Mouse (Mus musculus) midbrain, postnatal 0 days (tissue): ENCODE measurements at regions not wholly inside any gene's neighbourhood (a gene's known extent, or its start where the extent isn't known, plus 50 kb on each side); places are given as distances from the start of the nearest gene placed in this dataset.

Experiments used
- ATAC-seq: fragments of 200-750 bp; cut with Nextera tagmentation; 2 replicates; pipeline ENCODE4 v1.8.0; 2017; ENCODE audit warnings: moderate number of reproducible peaks, mild to moderate bottlenecking, moderate TSS enrichment, moderate library complexity; ENCODE audit not compliant: low FRiP score
- DNase-seq: peaks from one replicate; pipeline ENCODE4 v3.0.0-alpha.2; 2015; ENCODE audit warnings: low spot score
- H3K27ac ChIP-seq: fragments of 300-500 bp; sonication (generic); 2 replicates; pipeline ENCODE4 v1.5.1; 2014; ENCODE audit warnings: low read depth, mild to moderate bottlenecking, low read length, mixed read lengths
- H3K27me3 ChIP-seq: fragments of 300-500 bp; sonication (generic); 2 replicates; pipeline ENCODE4 v1.6.1; 2014; ENCODE audit warnings: low read length, control low read depth, mixed read lengths; ENCODE audit not compliant: insufficient read depth
- H3K36me3 ChIP-seq: fragments of 300-500 bp; sonication (generic); 2 replicates; pipeline ENCODE4 v1.6.1; 2014; ENCODE audit warnings: low read length, control low read depth, mixed read lengths; ENCODE audit not compliant: insufficient read depth
- H3K4me1 ChIP-seq: fragments of 300-500 bp; sonication (generic); 2 replicates; pipeline ENCODE4 v1.6.1; 2014; ENCODE audit warnings: mild to moderate bottlenecking, control low read depth, antibody characterized with exemption, low read length, mixed read lengths; ENCODE audit not compliant: insufficient read depth
- H3K4me2 ChIP-seq: fragments of 300-500 bp; sonication (generic); 2 replicates; pipeline ENCODE4 v1.6.1; 2014; ENCODE audit warnings: low read depth, mild to moderate bottlenecking, low read length, mixed read lengths; ENCODE audit not compliant: poor library complexity, severe bottlenecking
- H3K4me3 ChIP-seq: fragments of 300-500 bp; sonication (generic); 2 replicates; pipeline ENCODE4 v1.5.1; 2014; ENCODE audit warnings: low read depth, mild to moderate bottlenecking, low read length, moderate library complexity
- H3K9ac ChIP-seq: fragments of 300-500 bp; sonication (generic); replicated peaks from 2 replicates; pipeline ENCODE4 v1.6.1; 2014; ENCODE audit warnings: mild to moderate bottlenecking, low read length, moderate library complexity, mixed read lengths; ENCODE audit not compliant: poor library complexity, severe bottlenecking
- H3K9me3 ChIP-seq: fragments of 300-500 bp; sonication (generic); 2 replicates; pipeline ENCODE4 v1.6.1; 2016; ENCODE audit warnings: low read length, control low read depth
- CTCF ChIP-seq: IDR thresholded peaks from 2 replicates; pipeline ENCODE4 v1.5.1; 2016; ENCODE audit warnings: antibody characterized with exemption, mild to moderate bottlenecking
- WGBS: fragments of 180-500 bp; shearing (Covaris S2); extraction: QIAGEN DNeasy Blood & Tissue Kit; methylation state at CpG from one replicate; pipeline ENCODE4 v1.1.7; 2014; 5-methylcytosine and 5-hydroxymethylcytosine counted together

- H3K27ac ChIP-seq, result no peak overlapping the region
- ATAC-seq (no peak), DNase-seq (no peak)
- no peaks in the 10 kb centered on the region for H3K4me1 ChIP-seq
- H3K9ac ChIP-seq, result no peak overlapping the region
- H3K27me3 ChIP-seq, result no peaks in the 10 kb centered on the region
- H3K36me3 ChIP-seq, result no peaks in the 10 kb centered on the region
- no peak for TF ChIP-seq CTCF
- 82% methylated on average over 5 of the region's 5 CpGs for WGBS
- H3K4me3 ChIP-seq, result no peak overlapping the region
- H3K4me2 ChIP-seq, result no peak overlapping the region
- no peaks in the 10 kb centered on the region for H3K9me3 ChIP-seq
These were observed 104.2 kb upstream of the Fut8 start for GRCm38 (mm10) chr12:77133465-77134305.

- Histone ChIP-seq H3K4me1 (no peaks in the 10 kb centered on the region), H3K4me3 (no peak overlapping the region), H3K4me2 (no peak overlapping the region), H3K27ac (no peak overlapping the region), H3K9me3 (no peaks in the 10 kb centered on the region), H3K9ac (no peak overlapping the region), H3K36me3 (no peaks in the 10 kb centered on the region), H3K27me3 (no peaks in the 10 kb centered on the region)
- 64% methylated on average over 7 of the region's 7 CpGs for WGBS
- no peak for TF ChIP-seq CTCF
- ATAC-seq (no peak), DNase-seq (no peak)
These were observed 106.6 kb upstream of the Fut8 start for GRCm38 (mm10) chr12:77131328-77131727.

GRCm38 (mm10) chr12:77130526-77130925, 107.4 kb upstream of the Fut8 start:
- no peaks in the 10 kb centered on the region for H3K9me3 ChIP-seq
- no peak overlapping the region for H3K27ac ChIP-seq
- no peak overlapping the region for H3K4me2 ChIP-seq
- no peak overlapping the region for H3K4me3 ChIP-seq
- H3K9ac ChIP-seq, result no peak overlapping the region
- TF ChIP-seq CTCF, result no peak
- no peaks in the 10 kb centered on the region for H3K36me3 ChIP-seq
- DNase-seq (no peak), ATAC-seq (no peak)
- no peaks in the 10 kb centered on the region for H3K4me1 ChIP-seq
- WGBS, result 76% methylated on average over 6 of the region's 6 CpGs
- no peaks in the 10 kb centered on the region for H3K27me3 ChIP-seq

GRCm38 (mm10) chr12:77124267-77124666, 113.7 kb upstream of the Fut8 start:
- no peaks in the 10 kb centered on the region for H3K27me3 ChIP-seq
- TF ChIP-seq CTCF, result no peak
- H3K9ac ChIP-seq, result no peak overlapping the region
- DNase-seq, result no peak
- H3K9me3 ChIP-seq, result no peaks in the 10 kb centered on the region
- H3K4me2 ChIP-seq, result no peak overlapping the region
- H3K4me1 ChIP-seq, result no peaks in the 10 kb centered on the region
- H3K4me3 ChIP-seq, result no peak overlapping the region
- H3K36me3 ChIP-seq, result no peaks in the 10 kb centered on the region
- H3K27ac ChIP-seq, result no peak overlapping the region
- WGBS, result 33% methylated on average over 1 of the region's 1 CpGs
- ATAC-seq, result no peak

- TF ChIP-seq CTCF, result no peak
- H3K4me2 ChIP-seq, result no peak overlapping the region
- no peaks in the 10 kb centered on the region for H3K9me3 ChIP-seq
- H3K4me3 ChIP-seq, result no peak overlapping the region
- 62% methylated on average over 2 of the region's 2 CpGs for WGBS
- H3K27me3 ChIP-seq, result no peaks in the 10 kb centered on the region
- DNase-seq (no peak), ATAC-seq (no peak)
- no peaks in the 10 kb centered on the region for H3K36me3 ChIP-seq
- H3K27ac ChIP-seq, result no peak overlapping the region
- no peak overlapping the region for H3K9ac ChIP-seq
- no peaks in the 10 kb centered on the region for H3K4me1 ChIP-seq
These were observed 124.4 kb upstream of the Fut8 start for GRCm38 (mm10) chr12:77113516-77113915.

GRCm38 (mm10) chr12:77112133-77112532, 125.8 kb upstream of the Fut8 start:
- Histone ChIP-seq H3K27me3 (no peaks in the 10 kb centered on the region), H3K4me2 (no peak overlapping the region), H3K4me3 (no peak overlapping the region), H3K9me3 (no peaks in the 10 kb centered on the region), H3K4me1 (no peaks in the 10 kb centered on the region), H3K27ac (no peak overlapping the region), H3K9ac (no peak overlapping the region), H3K36me3 (no peaks in the 10 kb centered on the region)
- ATAC-seq, result no peak
- no peak for DNase-seq
- TF ChIP-seq CTCF, result no peak
- 84% methylated on average over 2 of the region's 2 CpGs for WGBS
